Mouse (Mus musculus) midbrain, embryonic 11.5 days (tissue): ENCODE measurements around the gene Egfr. TPM values are rescaled to one million over a fixed set of nuclear protein-coding genes. Genes with fewer than 3 reads are reported as not detected.

ENCODE experiments used
- ATAC-seq: fragments of 200-750 bp; cut with Nextera tagmentation; 2 replicates; pipeline ENCODE4 v1.8.0; 2017; ENCODE audit warnings: moderate TSS enrichment, moderate library complexity; ENCODE audit not compliant: low FRiP score
- DNase-seq: peaks from one replicate; pipeline ENCODE4 v3.0.0; 2015; ENCODE audit warnings: low spot score; ENCODE audit errors: missing footprints
- H3K27ac ChIP-seq: fragments of 300-500 bp; sonication (generic); 2 replicates; pipeline ENCODE4 v1.5.1; 2014; ENCODE audit warnings: low read depth, low read length
- H3K27me3 ChIP-seq: fragments of 300-500 bp; sonication (generic); 2 replicates; pipeline ENCODE4 v1.6.1; 2014; ENCODE audit warnings: mild to moderate bottlenecking, low read length, moderate library complexity, mixed read lengths; ENCODE audit not compliant: control insufficient read depth, insufficient read depth
- H3K36me3 ChIP-seq: fragments of 300-500 bp; sonication (generic); 2 replicates; pipeline ENCODE4 v1.6.1; 2014; ENCODE audit warnings: mild to moderate bottlenecking, low read length, moderate library complexity, mixed read lengths; ENCODE audit not compliant: control insufficient read depth, insufficient read depth
- H3K4me1 ChIP-seq: fragments of 300-500 bp; sonication (generic); 2 replicates; pipeline ENCODE4 v1.6.1; 2014; ENCODE audit warnings: low read length; ENCODE audit not compliant: control insufficient read depth, insufficient read depth
- H3K4me2 ChIP-seq: fragments of 300-500 bp; sonication (generic); 2 replicates; pipeline ENCODE4 v1.6.1; 2014; ENCODE audit warnings: mild to moderate bottlenecking, moderate library complexity
- H3K4me3 ChIP-seq: fragments of 300-500 bp; sonication (generic); 2 replicates; pipeline ENCODE4 v1.5.1; 2014; ENCODE audit warnings: low read depth, low read length
- H3K9ac ChIP-seq: fragments of 300-500 bp; sonication (generic); 2 replicates; pipeline ENCODE4 v1.6.1; 2014; ENCODE audit warnings: low read length
- H3K9me3 ChIP-seq: fragments of 300-500 bp; sonication (generic); 2 replicates; pipeline ENCODE4 v1.6.1; 2016; ENCODE audit warnings: low read length; ENCODE audit not compliant: control insufficient read depth
- WGBS: fragments of 180-500 bp; shearing (Covaris S2); extraction: QIAGEN DNeasy Blood & Tissue Kit; methylation state at CpG from one replicate; pipeline ENCODE4 v1.1.7; 2014; 5-methylcytosine and 5-hydroxymethylcytosine counted together
- polyA plus RNA-seq: library from polyadenylated mRNA; unstranded; fragments of >200 nt; fragmentation: Nextera tagmentation; extraction: Ambion mirVana; gene quantifications from 2 replicates; pipeline ENCODE4 v1.2.1, GENCODE M21; 2014

The Egfr gene
- polyA plus RNA-seq, 1 experiment from 2014 or later, result 4.5 TPM

DNA sequence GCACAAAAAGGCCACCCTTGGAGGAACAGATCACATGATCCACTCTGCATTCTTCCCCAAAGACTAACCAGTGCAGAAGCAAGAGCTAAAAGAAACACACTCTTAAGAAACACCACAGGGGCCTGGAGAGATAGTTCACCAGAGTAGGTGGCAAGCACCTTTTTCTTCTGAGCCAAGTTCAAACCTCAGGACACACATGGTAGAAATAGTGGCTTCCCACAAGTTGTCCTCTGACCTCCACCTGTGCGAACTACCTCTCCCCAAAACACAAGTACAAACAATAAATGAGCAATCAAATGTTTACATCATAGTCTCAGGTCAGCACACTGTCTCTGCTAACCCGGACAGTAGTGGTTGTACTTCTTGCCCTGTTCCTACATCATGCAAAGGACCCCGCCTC is 45.5 kb downstream of the Egfr start:
- DNase-seq, result no peak
- 83% methylated on average over 3 of the region's 3 CpGs for WGBS

DNA sequence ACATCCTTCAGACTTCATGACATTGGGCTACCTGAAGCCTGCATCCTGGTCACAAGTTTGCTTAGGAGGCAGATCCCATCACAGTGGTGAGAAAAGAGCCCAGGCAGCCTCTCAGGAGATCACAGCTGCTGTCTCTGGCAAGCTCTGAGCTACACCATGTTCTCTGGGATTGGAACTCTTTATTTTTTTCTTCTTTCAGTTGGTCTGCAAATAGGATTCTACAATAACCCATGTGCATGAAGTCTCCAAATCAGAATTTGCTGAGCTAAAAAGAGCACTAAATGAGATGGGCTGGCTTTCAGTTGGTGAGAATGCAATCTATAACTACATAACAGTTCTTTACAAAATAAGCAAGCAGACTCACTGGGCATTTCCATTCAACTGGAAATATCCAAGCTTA is 46.1 kb downstream of the Egfr start:
- H3K9me3 ChIP-seq, result no peaks in the 10 kb centered on the region
- no peak overlapping the region for H3K4me3 ChIP-seq
- H3K36me3 ChIP-seq, result no peaks in the 10 kb centered on the region
- DNase-seq, result no peak
- H3K4me1 ChIP-seq, result no peaks in the 10 kb centered on the region
- no peak for ATAC-seq
- no peak overlapping the region for H3K9ac ChIP-seq
- H3K27me3 ChIP-seq, result no peaks in the 10 kb centered on the region
- H3K4me2 ChIP-seq, result no peak overlapping the region
- no peak overlapping the region for H3K27ac ChIP-seq

More for the DNA sequence above, 45.5 kb downstream of the Egfr start:
- Histone ChIP-seq H3K9ac (no peak overlapping the region), H3K36me3 (no peaks in the 10 kb centered on the region), H3K27me3 (no peaks in the 10 kb centered on the region), H3K4me1 (no peaks in the 10 kb centered on the region), H3K27ac (no peak overlapping the region), H3K4me2 (no peak overlapping the region), H3K4me3 (no peak overlapping the region), H3K9me3 (no peaks in the 10 kb centered on the region)
- no peak for ATAC-seq

DNA sequence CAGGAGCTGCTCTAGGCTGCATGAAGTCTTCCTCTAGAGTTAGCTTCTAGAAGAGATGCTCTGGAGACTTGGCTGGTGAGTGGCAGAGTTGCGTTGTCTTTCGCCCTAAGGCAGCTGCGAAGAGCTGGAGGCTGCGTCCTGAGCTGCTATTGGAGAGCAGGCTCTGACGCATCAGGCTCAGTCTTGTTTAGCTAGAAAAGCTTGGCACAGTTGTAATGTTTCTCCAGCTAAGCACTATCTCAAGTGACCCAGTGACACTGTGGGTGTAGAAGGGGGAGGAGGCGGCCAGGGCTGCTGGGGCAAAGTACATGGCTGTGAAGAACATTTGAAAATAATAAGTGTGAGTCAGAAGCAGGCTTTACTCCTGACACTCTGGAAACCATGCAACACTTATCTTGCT is 48.5 kb downstream of the Egfr start:
- Histone ChIP-seq H3K27me3 (no peaks in the 10 kb centered on the region), H3K4me1 (no peaks in the 10 kb centered on the region), H3K27ac (no peak overlapping the region), H3K9ac (no peak overlapping the region), H3K4me2 (no peak overlapping the region), H3K9me3 (no peaks in the 10 kb centered on the region), H3K36me3 (no peaks in the 10 kb centered on the region), H3K4me3 (no peak overlapping the region)
- 89% methylated on average over 6 of the region's 6 CpGs for WGBS
- no peak for ATAC-seq
- no peak for DNase-seq

DNA sequence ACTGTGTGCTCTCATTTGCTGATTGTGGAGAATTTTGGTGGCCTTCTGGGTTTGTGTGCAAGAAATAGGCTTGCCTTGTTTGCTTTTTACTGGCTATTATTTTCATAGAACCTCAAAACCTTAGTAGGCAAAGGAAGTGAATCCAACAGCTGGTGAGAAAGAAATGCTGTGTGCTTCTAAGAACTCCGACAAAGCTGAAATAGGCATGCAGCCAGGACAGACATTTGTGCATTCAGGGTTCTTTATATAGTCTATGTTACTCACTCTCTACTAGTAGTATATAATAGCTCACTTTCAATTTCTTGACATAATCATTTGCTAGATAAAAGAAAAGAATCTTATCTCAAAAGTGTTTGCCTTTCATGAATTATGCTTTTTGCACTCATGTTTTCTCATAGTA is 50.7 kb downstream of the Egfr start:
- H3K4me2 ChIP-seq, result no peak overlapping the region
- H3K9ac ChIP-seq, result no peak overlapping the region
- no peaks in the 10 kb centered on the region for H3K4me1 ChIP-seq
- no peaks in the 10 kb centered on the region for H3K27me3 ChIP-seq
- H3K4me3 ChIP-seq, result no peak overlapping the region
- 77% methylated on average over 1 of the region's 1 CpGs for WGBS
- H3K9me3 ChIP-seq, result no peaks in the 10 kb centered on the region
- DNase-seq, result no peak
- H3K27ac ChIP-seq, result no peak overlapping the region
- H3K36me3 ChIP-seq, result no peaks in the 10 kb centered on the region
- no peak for ATAC-seq

DNA sequence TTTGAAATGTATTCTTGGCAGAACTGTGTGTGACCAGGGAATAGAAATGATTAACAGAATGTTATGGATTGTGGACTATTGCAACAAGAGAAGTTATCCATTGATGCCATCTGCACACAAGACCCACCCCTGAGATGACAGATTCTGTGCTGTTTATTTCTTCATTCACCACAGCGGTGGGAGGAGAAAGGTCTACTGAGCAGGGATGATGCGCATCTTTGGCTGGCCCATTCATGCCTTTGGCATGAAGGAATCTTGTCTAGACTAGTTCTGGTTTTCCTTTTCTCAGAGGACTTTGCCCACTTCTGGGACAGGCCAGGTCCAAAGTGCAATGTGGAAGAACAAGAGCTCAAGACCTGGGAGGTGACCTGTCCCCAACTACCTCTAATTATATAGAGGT is 52.0 kb downstream of the Egfr start:
- Histone ChIP-seq H3K4me1 (no peaks in the 10 kb centered on the region), H3K27ac (no peak overlapping the region), H3K4me3 (no peak overlapping the region), H3K9me3 (no peaks in the 10 kb centered on the region), H3K36me3 (no peaks in the 10 kb centered on the region), H3K9ac (no peak overlapping the region), H3K4me2 (no peak overlapping the region), H3K27me3 (no peaks in the 10 kb centered on the region)
- no peak for DNase-seq
- WGBS, result 97% methylated on average over 2 of the region's 2 CpGs
- ATAC-seq, result no peak

DNA sequence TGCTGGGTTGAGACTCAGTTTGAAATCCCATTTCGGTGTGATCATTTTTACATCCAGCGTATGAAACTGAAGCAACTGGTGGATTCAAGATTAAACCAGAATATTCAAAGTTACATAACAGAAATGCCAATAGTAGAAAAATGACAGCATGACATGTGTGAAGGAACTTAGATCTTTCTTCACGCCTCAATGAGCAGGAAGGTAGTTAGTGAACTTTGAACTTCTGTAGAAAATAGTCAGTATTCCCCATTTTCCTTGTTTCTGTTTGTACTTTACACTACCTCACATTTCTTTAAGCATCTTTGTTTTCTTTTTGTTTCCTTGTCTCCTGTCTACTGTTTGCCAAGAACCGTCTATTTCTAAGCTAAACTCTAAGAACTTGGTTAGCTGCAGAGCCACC is 53.9 kb downstream of the Egfr start:
- Histone ChIP-seq H3K4me2 (no peak overlapping the region), H3K9me3 (no peaks in the 10 kb centered on the region), H3K4me3 (no peak overlapping the region), H3K4me1 (no peaks in the 10 kb centered on the region), H3K27ac (no peak overlapping the region), H3K27me3 (no peaks in the 10 kb centered on the region), H3K36me3 (no peaks in the 10 kb centered on the region), H3K9ac (no peak overlapping the region)
- 92% methylated on average over 4 of the region's 4 CpGs for WGBS
- ATAC-seq (no peak), DNase-seq (no peak)

DNA sequence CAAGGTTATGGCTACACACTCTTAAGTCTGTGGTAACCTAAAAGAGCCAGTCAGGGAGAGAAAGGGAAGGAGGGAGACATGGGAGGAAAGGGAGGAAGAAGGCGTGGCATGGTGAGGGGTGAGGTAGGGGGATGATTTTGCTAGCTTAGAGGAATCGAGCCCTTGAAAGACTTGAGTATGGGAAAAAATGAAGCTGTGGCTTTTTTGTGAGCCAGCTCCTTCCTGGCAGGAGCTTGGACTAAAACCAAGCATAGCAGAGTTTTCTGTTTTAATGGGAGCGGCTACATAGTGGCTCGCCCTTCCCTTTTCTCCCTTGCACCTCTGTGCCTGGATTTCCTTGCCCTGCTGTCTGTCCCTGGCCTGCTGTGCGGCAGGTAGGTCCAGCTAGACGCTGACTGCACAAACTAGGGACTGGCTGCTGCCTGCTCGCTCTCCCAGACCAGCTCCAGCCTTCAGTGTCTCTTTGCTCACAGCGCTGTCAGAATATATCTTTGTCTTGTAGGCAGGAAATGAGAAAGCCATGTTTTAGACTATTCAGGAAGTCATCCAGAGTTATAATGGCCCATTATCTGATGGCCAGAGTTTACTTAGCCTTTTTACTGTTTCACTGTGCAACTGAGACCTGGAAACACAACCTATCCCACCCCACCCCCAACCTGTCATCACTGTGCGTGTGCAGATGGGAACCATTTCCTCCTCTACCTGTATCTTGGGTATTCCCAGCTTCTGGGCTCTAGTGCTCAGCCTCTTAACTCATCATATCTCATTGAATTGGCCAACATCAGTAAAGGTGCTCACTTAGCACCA is 57.4 kb downstream of the Egfr start:
- no peaks in the 10 kb centered on the region for H3K27me3 ChIP-seq
- no peak overlapping the region for H3K9ac ChIP-seq
- no peak for ATAC-seq
- DNase-seq, result no peak
- H3K36me3 ChIP-seq, result no peaks in the 10 kb centered on the region
- H3K9me3 ChIP-seq, result no peaks in the 10 kb centered on the region
- 89% methylated on average over 9 of the region's 9 CpGs for WGBS
- no peak overlapping the region for H3K27ac ChIP-seq
- H3K4me1 ChIP-seq, result no peaks in the 10 kb centered on the region
- H3K4me3 ChIP-seq, result no peak overlapping the region
- H3K4me2 ChIP-seq, result no peak overlapping the region

DNA sequence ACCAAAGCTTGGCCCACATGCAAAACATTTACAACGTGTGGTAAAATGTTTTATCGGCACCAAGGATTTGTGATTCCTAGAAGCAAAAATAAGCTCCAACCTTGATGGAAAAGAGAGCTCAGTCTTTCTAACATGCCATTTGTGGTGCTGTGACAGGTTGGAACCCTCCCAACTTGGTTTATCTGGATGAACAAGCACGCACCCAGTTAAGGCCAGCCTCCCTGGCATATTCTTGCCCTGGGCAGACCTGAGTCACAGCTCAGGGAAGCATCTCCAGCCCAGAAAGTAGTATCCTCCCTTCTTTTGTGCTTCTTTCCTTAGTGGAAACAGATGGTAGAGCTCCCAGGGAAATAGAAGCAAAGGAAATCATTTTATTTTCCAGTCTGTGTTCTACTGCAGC is 58.1 kb downstream of the Egfr start:
- Histone ChIP-seq H3K4me3 (no peak overlapping the region), H3K9ac (no peak overlapping the region), H3K27me3 (no peaks in the 10 kb centered on the region), H3K9me3 (no peaks in the 10 kb centered on the region), H3K27ac (no peak overlapping the region), H3K4me2 (no peak overlapping the region), H3K4me1 (no peaks in the 10 kb centered on the region), H3K36me3 (no peaks in the 10 kb centered on the region)
- no peak for DNase-seq
- no peak for ATAC-seq
- 93% methylated on average over 3 of the region's 3 CpGs for WGBS

DNA sequence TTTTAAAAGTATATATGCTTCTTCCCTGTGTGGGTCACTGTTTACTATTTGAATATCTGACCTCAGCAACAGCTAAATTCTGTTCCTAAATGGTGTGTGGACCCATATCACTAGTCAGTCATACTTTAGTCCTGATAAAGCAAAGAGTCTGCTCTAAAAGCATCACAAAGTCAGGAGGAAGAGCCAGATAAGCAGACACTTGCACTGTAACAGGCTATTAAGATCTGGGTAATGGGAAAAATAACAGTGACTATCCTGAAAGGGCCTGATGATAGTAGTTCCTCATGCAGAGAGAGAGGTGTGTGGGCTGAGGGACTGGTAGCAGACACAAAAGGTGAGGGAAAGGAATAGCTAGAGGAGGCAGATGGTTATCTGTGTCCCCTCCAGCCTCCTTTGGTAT is 61.3 kb downstream of the Egfr start:
- H3K4me2 ChIP-seq, result no peak overlapping the region
- H3K9ac ChIP-seq, result no peak overlapping the region
- H3K4me3 ChIP-seq, result no peak overlapping the region
- no peaks in the 10 kb centered on the region for H3K9me3 ChIP-seq
- DNase-seq (no peak), ATAC-seq (no peak)
- no peaks in the 10 kb centered on the region for H3K4me1 ChIP-seq
- H3K27ac ChIP-seq, result no peak overlapping the region
- H3K36me3 ChIP-seq, result no peaks in the 10 kb centered on the region
- no peaks in the 10 kb centered on the region for H3K27me3 ChIP-seq
